9 mouse cellular contexts compared by ENCODE assay signal in the genomic region with DNA sequence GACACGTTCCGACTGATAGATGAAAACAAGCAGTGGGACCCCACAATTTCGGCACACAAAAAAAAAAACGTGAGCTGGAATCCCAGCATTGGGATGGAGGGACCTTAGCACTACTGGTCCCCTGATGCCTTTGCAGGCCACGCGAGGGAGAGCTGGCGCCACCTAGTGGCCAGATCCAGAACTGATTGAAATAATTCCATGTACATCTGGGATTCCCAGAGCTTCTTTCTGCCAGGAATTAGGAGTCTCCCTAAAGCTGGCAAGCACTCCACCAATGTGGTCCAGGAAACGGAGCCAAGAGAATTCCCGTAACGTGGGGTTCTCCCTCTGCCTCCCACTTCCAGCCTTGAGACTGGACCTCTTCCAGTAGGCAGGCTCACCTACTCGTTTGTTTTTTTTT. TPM values are rescaled to one million over a fixed set of nuclear protein-coding genes. Genes with fewer than 3 reads are reported as not detected.
A peak's percentile ranks its signal among the peaks of the same experiment; 100 is the strongest.
DNase-seq lines count a peak whose midpoint lies in the region; ATAC-seq lines count a peak whose summit lies in the region.
"Had no signal": no experiment of that assay in that cellular context is flagged by ENCODE, and none has a peak within 500 bp of the region (broad histone marks: within the 10 kb centered on the region; RNA-seq: fewer than 3 reads in every experiment).

No protein-coding gene starts in this region.

- no peak overlapping the region for H3K9ac ChIP-seq in forebrain, embryonic 13.5 days
- H3K9ac ChIP-seq: liver, embryonic 13.5 days had no signal

- H3K36me3 ChIP-seq in forebrain, embryonic 13.5 days (ENCODE audit: poor library complexity, severe bottlenecking), result no peaks in the 10 kb centered on the region
- H3K36me3 ChIP-seq: liver, embryonic 13.5 days had no signal

- intact Hi-C loops in heart, postnatal 14 days (cut with DNase I), result loop anchor here (2.0 kb wide), 1 partner anchor 1296 kb away; no protein-coding TSS in a partner anchor

- WGBS in forebrain, embryonic 13.5 days, result 8% methylated on average over 11 of the region's 11 CpGs

- ATAC-seq in forebrain, embryonic 13.5 days, result peak; percentile 83
- peak; percentile 77 for ATAC-seq in megakaryocyte-erythroid progenitor cell, adult 5-6 weeks (replicated peaks; ENCODE audit: low FRiP score, low TSS enrichment, poor library complexity, severe bottlenecking)
- no peak for ATAC-seq in erythroblast, adult 5-6 weeks (replicated peaks; ENCODE audit: low FRiP score, poor library complexity, severe bottlenecking)

- no peak overlapping the region for H3K4me3 ChIP-seq in forebrain, embryonic 13.5 days
- H3K4me3 ChIP-seq: liver, embryonic 13.5 days had no signal

- no peaks in the 10 kb centered on the region for H3K9me3 ChIP-seq in forebrain, embryonic 13.5 days (replicated peaks)
- H3K9me3 ChIP-seq: liver, embryonic 13.5 days had no signal

- H3K27ac ChIP-seq in forebrain, embryonic 13.5 days, result no peak overlapping the region
- H3K27ac ChIP-seq: liver, embryonic 13.5 days had no signal

- H3K4me2 ChIP-seq in forebrain, embryonic 13.5 days, result no peak overlapping the region
- H3K4me2 ChIP-seq: liver, embryonic 13.5 days had no signal

- H3K27me3 ChIP-seq in forebrain, embryonic 13.5 days, result no peaks in the 10 kb centered on the region
- H3K27me3 ChIP-seq: liver, embryonic 13.5 days had no signal

- DNase-seq in R1 (ENCODE audit: low read depth, low spot score), result peak; percentile 72
- peak; percentile 13 for DNase-seq in c-Kit-positive CD71-negative TER-119-negative erythroid progenitor cells, embryonic 14.5 days (ENCODE audit: low read depth)
- peak; percentile 74 to 86 for DNase-seq in heart, postnatal 14 days
- peak; percentile 60 for DNase-seq in left cerebral cortex, adult 11 months (ENCODE audit: low spot score)
- DNase-seq in right cerebral cortex, postnatal 4 days, result peak; percentile 97
- DNase-seq: liver, embryonic 13.5 days had no signal

- no peaks in the 10 kb centered on the region for H3K4me1 ChIP-seq in forebrain, embryonic 13.5 days
- H3K4me1 ChIP-seq: liver, embryonic 13.5 days had no signal

RNA-seq across cellular contexts. Expression of gene Mc3r, which starts 41.3 kb away (rescaled TPM):
- polyA plus RNA-seq in forebrain, embryonic 13.5 days (2015; fragmentation: Nextera tagmentation; extraction: Ambion mirVana), result 0.10 and 0.15 TPM in 2 replicates
- not detected for total RNA-seq in heart, postnatal 14 days (2021)
- total RNA-seq in megakaryocyte-erythroid progenitor cell, adult 5-6 weeks (2014; fragmentation: Nextera tagmentation), result not detected in 2 replicates
- not detected in 2 replicates for total RNA-seq in megakaryocyte-erythroid progenitor cell, adult 5-6 weeks (2017)
- total RNA-seq in erythroblast, adult 5-6 weeks (2015; ENCODE audit: low replicate concordance), result not detected in 2 replicates
- 0.14 TPM in 1 of 2 replicates, not detected in the other for total RNA-seq in erythroblast, adult 5-6 weeks (2017; ENCODE audit: low replicate concordance)

Comparison
In these comparisons a context has a peak if more than half of its experiments do, and no peak if none do; other contexts are left out.
1. DNase-seq: peak in every context shown above with its lines; median percentile 97 in right cerebral cortex, postnatal 4 days; 80 in heart, postnatal 14 days; 72 in R1; 60 in left cerebral cortex, adult 11 months; 13 in c-Kit-positive CD71-negative TER-119-negative erythroid progenitor cells, embryonic 14.5 days.